Mouse (Mus musculus): Measurements from ENCODE around the gene Col4a3. TPM values are rescaled to one million over a fixed set of nuclear protein-coding genes. Genes with fewer than 3 reads are reported as not detected.

The Col4a3 gene
- polyA plus RNA-seq, 1 experiment: not detected

DNA sequence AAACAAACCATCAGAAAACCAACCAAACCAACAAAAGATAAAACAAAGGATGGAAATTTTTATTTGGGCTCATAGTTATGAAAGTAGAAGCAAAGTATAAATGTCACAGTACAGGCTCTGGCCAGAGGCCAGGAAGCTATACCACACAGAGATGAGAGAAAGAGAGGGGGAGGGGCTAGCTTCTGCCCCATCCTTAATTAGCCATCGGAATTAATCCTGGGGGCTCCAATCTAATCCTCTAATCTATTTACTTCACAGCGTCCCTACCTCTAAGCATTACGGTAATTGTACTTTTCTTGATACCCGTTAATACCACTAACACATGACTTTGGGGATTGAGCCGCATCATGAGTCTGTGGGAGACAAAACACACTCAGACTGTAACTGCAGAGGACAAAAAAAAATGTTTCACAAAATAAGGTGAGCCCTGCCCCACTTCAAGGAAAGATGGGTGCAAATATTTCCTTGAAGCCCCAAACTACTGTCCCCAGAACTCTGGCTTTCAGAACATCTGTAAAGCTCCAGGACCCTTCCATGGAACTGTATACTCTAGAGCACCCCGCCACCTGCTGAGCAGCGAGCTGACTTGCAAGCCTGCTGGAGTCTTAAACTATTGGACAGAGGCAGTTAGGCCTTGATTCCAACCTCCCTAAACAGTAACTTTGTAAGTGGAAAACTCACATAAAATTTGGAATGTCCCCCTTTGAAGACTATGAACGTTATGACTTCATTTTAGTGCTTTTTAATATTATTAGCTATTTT is 41.3 kb upstream of the Col4a3 start:
- no peak overlapping the region for H3K27ac ChIP-seq (ENCODE audit: insufficient read depth, low read length)
- no peaks in the 10 kb centered on the region for H3K4me1 ChIP-seq (ENCODE audit: control insufficient read depth, insufficient read depth, low read length)
- H3K27me3 ChIP-seq (ENCODE audit: control insufficient read depth, insufficient read depth, low read length, poor library complexity, severe bottlenecking): no peaks in the 10 kb centered on the region
- no peak overlapping the region for H3K9ac ChIP-seq (ENCODE audit: low read depth, poor library complexity, severe bottlenecking)
- peak; percentile 15 for TF ChIP-seq CTCF (IDR thresholded peaks at IDR 0.05; ENCODE audit: low read depth, low read length)
- no peak for TF ChIP-seq EP300 (IDR thresholded peaks at IDR 0.05; ENCODE audit: insufficient read depth, low read depth, low read length)
- no peaks in the 10 kb centered on the region for H3K36me3 ChIP-seq (ENCODE audit: control insufficient read depth, insufficient read depth, low read length, poor library complexity, severe bottlenecking)
- H3K9me3 ChIP-seq (replicated peaks; ENCODE audit: control insufficient read depth, insufficient read depth, low read length, poor library complexity, severe bottlenecking): no peaks in the 10 kb centered on the region
- no peak overlapping the region for H3K4me3 ChIP-seq (ENCODE audit: low read depth, low read length)

DNA sequence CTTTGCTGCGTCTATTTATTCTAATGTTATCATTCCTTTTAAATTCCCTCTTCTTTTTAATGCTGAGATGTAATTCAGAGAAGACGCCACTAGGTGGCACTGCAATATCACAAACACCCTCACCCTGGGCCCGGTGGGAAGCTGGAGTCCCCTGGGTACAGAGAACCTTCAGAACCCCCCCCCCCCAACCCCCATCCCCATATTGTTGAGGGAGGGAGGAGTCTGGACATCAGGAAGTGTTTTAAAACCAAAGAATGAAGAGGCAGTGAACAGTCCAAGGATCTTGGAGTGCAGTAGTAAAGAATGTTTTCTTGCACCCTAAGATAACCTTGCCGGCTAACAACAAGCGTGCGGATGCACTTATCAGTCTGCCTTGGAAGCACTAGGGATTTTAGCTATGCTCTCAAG is 32.3 kb upstream of the Col4a3 start:
- Histone ChIP-seq H3K9ac (ENCODE audit: low read depth, poor library complexity, severe bottlenecking) (no peak overlapping the region), H3K27ac (ENCODE audit: insufficient read depth, low read length) (no peak overlapping the region), H3K36me3 (ENCODE audit: control insufficient read depth, insufficient read depth, low read length, poor library complexity, severe bottlenecking) (no peaks in the 10 kb centered on the region), H3K4me1 (ENCODE audit: control insufficient read depth, insufficient read depth, low read length) (no peaks in the 10 kb centered on the region), H3K4me3 (ENCODE audit: low read depth, low read length) (no peak overlapping the region), H3K9me3 (replicated peaks; ENCODE audit: control insufficient read depth, insufficient read depth, low read length, poor library complexity, severe bottlenecking) (no peaks in the 10 kb centered on the region; the same call in 1 of the 2 replicates), H3K27me3 (ENCODE audit: control insufficient read depth, insufficient read depth, low read length, poor library complexity, severe bottlenecking) (no peaks in the 10 kb centered on the region)
- TF ChIP-seq CTCF (IDR thresholded peaks at IDR 0.05; ENCODE audit: low read depth, low read length): peak; percentile 61
- TF ChIP-seq POLR2A (IDR thresholded peaks at IDR 0.05; ENCODE audit: insufficient read depth, low read length): no peak

DNA sequence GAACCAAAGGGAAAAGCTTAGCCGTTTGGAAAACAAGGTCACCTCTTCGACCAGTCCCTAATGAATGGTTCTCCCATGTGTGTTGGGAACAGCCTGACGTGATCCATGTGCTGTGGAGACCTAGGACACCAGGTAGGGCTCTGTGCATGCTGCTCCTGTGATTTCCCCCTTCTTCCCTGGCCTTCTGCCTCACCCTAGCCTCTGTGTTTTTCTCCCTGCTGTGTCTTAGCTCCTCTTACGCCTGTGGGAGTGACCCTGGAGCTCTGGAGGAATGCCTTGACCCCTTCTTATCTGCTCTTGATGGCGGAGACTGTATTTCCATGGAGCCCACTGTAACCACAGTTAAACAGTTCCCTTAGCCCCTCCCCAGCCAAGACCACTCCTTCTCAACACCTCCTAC is 31.8 kb upstream of the Col4a3 start:
- H3K27ac ChIP-seq (ENCODE audit: insufficient read depth, low read length): no peak overlapping the region
- H3K27me3 ChIP-seq (ENCODE audit: control insufficient read depth, insufficient read depth, low read length, poor library complexity, severe bottlenecking): no peaks in the 10 kb centered on the region
- no peaks in the 10 kb centered on the region; the same call in 1 of the 2 replicates for H3K9me3 ChIP-seq (replicated peaks; ENCODE audit: control insufficient read depth, insufficient read depth, low read length, poor library complexity, severe bottlenecking)
- no peak overlapping the region for H3K9ac ChIP-seq (ENCODE audit: low read depth, poor library complexity, severe bottlenecking)
- no peaks in the 10 kb centered on the region for H3K36me3 ChIP-seq (ENCODE audit: control insufficient read depth, insufficient read depth, low read length, poor library complexity, severe bottlenecking)
- H3K4me1 ChIP-seq (ENCODE audit: control insufficient read depth, insufficient read depth, low read length): no peaks in the 10 kb centered on the region
- TF ChIP-seq EP300 (IDR thresholded peaks at IDR 0.05; ENCODE audit: insufficient read depth, low read depth, low read length) (no peak), CTCF (IDR thresholded peaks at IDR 0.05; ENCODE audit: low read depth, low read length) (no peak), POLR2A (IDR thresholded peaks at IDR 0.05; ENCODE audit: insufficient read depth, low read length) (no peak)
- no peak overlapping the region for H3K4me3 ChIP-seq (ENCODE audit: low read depth, low read length)

DNA sequence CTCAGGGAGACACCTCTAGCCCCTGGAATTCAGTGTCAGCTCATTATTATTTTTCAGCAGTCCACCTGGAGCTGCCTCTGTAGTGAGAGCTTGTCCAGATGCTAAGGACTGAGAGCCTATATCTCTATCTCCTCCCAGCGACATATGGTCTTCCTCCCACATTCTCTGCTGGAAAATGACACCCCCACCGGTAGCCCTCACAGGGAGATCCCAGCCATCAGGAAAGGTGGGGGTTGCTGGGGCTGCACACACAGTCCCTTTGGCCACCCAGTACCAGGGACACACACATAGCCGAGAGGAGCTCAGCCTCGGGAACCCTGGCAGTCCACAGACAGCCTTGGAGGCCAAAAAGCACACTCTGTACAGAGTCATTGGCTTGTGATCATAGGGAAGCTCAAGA is 26.5 kb upstream of the Col4a3 start:
- TF ChIP-seq POLR2A (IDR thresholded peaks at IDR 0.05; ENCODE audit: insufficient read depth, low read length): no peak
- no peaks in the 10 kb centered on the region for H3K4me1 ChIP-seq (ENCODE audit: control insufficient read depth, insufficient read depth, low read length)
- no peaks in the 10 kb centered on the region; the same call in 1 of the 2 replicates for H3K9me3 ChIP-seq (replicated peaks; ENCODE audit: control insufficient read depth, insufficient read depth, low read length, poor library complexity, severe bottlenecking)
- H3K4me3 ChIP-seq (ENCODE audit: low read depth, low read length): no peak overlapping the region
- no peaks in the 10 kb centered on the region for H3K27me3 ChIP-seq (ENCODE audit: control insufficient read depth, insufficient read depth, low read length, poor library complexity, severe bottlenecking)
- H3K27ac ChIP-seq (ENCODE audit: insufficient read depth, low read length): no peak overlapping the region
- no peak overlapping the region for H3K9ac ChIP-seq (ENCODE audit: low read depth, poor library complexity, severe bottlenecking)
- H3K36me3 ChIP-seq (ENCODE audit: control insufficient read depth, insufficient read depth, low read length, poor library complexity, severe bottlenecking): no peaks in the 10 kb centered on the region

DNA sequence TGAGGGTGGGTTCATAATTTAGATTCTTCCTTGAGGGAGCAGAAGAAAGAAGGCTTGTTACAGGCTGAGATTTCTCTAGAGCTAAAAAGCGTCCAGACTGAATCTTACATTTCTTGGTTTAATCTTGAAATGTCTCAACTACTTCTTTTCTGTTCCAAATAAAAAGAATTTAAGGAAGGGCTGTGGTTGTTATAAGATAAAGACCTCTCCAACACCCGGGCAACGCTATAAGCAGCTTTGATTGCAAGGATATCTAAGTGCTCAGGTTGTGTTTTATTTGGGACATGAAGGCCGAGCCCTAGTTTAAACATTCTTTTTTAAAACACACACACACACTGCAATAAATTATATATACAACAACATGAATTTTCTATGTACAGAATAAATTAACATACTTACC is 17.3 kb upstream of the Col4a3 start:
- Histone ChIP-seq H3K36me3 (ENCODE audit: control insufficient read depth, insufficient read depth, low read length, poor library complexity, severe bottlenecking) (no peaks in the 10 kb centered on the region), H3K9me3 (replicated peaks; ENCODE audit: control insufficient read depth, insufficient read depth, low read length, poor library complexity, severe bottlenecking) (no peaks in the 10 kb centered on the region), H3K27ac (ENCODE audit: insufficient read depth, low read length) (no peak overlapping the region), H3K4me3 (ENCODE audit: low read depth, low read length) (no peak overlapping the region), H3K9ac (ENCODE audit: low read depth, poor library complexity, severe bottlenecking) (no peak overlapping the region), H3K27me3 (ENCODE audit: control insufficient read depth, insufficient read depth, low read length, poor library complexity, severe bottlenecking) (no peaks in the 10 kb centered on the region), H3K4me1 (ENCODE audit: control insufficient read depth, insufficient read depth, low read length) (no peaks in the 10 kb centered on the region)
- TF ChIP-seq EP300 (IDR thresholded peaks at IDR 0.05; ENCODE audit: insufficient read depth, low read depth, low read length): no peak
- TF ChIP-seq POLR2A (IDR thresholded peaks at IDR 0.05; ENCODE audit: insufficient read depth, low read length): no peak
- TF ChIP-seq CTCF (IDR thresholded peaks at IDR 0.05; ENCODE audit: low read depth, low read length): no peak

DNA sequence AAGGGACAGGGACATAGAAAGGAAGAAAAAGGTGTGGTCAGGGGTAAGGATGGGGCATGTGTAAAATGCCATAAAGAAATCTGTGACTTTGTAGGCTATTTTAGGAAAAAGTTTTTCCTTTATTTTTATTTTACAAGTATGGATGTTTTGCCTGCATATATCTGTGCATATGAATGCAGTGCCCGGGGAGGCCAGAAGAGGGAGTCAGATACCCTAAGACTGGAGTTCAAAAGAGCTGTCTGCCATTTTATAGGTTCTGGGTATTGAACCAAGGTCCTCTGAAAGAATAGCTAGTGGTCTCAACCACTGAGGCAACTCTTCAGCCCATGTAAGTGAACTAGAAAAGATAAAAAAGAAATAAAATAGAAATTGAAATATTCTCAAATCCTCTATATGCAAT is 15.0 kb upstream of the Col4a3 start:
- TF ChIP-seq POLR2A (IDR thresholded peaks at IDR 0.05; ENCODE audit: insufficient read depth, low read length) (no peak), CTCF (IDR thresholded peaks at IDR 0.05; ENCODE audit: low read depth, low read length) (no peak), EP300 (IDR thresholded peaks at IDR 0.05; ENCODE audit: insufficient read depth, low read depth, low read length) (no peak)
- Histone ChIP-seq H3K36me3 (ENCODE audit: control insufficient read depth, insufficient read depth, low read length, poor library complexity, severe bottlenecking) (no peaks in the 10 kb centered on the region), H3K27me3 (ENCODE audit: control insufficient read depth, insufficient read depth, low read length, poor library complexity, severe bottlenecking) (no peaks in the 10 kb centered on the region), H3K9me3 (replicated peaks; ENCODE audit: control insufficient read depth, insufficient read depth, low read length, poor library complexity, severe bottlenecking) (peaks cover 9% of the 10 kb centered on the region; the same call in 1 of the 2 replicates), H3K9ac (ENCODE audit: low read depth, poor library complexity, severe bottlenecking) (no peak overlapping the region), H3K4me3 (ENCODE audit: low read depth, low read length) (no peak overlapping the region), H3K4me1 (ENCODE audit: control insufficient read depth, insufficient read depth, low read length) (no peaks in the 10 kb centered on the region), H3K27ac (ENCODE audit: insufficient read depth, low read length) (no peak overlapping the region)
